In the genomic region with DNA sequence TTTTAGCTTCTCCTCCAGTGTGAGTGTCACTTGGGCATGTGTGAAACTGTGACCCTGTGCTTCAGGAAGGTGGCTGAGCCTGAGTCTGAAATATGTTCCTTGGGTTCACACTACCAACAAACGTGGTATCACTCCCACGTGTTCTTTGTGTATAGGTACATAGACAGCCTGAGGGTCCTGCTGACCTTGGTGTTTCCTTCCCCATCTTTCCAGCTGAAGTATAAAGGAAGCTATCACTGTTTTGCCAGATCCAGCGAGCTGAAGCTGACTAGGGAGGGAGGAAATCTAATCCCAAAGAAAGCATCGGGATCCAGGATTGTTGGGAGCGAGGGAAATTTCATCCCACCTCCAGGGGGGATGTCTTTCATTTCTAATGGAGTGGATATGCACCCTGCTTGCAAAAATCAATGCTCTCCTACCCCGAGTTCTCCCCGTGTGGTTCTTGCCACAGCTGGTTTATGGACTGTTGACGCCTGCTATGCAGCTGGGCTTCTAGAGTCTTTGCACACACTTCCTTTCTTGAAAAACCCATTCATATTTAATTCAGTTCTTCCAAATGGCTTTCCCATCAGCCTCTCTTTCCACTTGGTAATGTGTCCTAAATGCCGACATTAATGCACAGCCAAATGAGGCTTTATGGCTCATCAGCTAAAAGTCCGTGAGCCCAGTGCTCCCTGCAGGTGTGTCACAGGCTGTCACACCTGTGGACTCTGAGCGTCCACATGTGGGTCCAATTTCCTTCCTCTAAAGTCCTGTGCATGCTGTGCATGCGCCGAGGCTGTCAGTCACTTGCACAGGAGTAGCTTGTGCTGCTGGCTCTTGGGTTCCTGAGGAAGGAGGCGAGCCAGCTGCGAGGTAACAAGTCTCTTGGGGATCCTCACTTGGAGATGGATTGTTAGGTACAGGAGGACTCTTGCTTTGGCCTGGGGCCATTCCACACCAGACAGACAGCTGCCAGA, we compare ENCODE assay signal across 15 mouse cellular contexts. TPM values are rescaled to one million over a fixed set of nuclear protein-coding genes. Genes with fewer than 3 reads are reported as not detected.
DNase-seq lines count a peak whose midpoint lies in the region; ATAC-seq lines count a peak whose summit lies in the region.
"Had no signal": no experiment of that assay in that cellular context is flagged by ENCODE, and none has a peak within 500 bp of the region (broad histone marks: within the 10 kb centered on the region; RNA-seq: fewer than 3 reads in every experiment).

No protein-coding gene starts in this region.

- no peak overlapping the region for H3K27ac ChIP-seq in forebrain, embryonic 14.5 days (ENCODE audit: low read depth, low read length)
- H3K27ac ChIP-seq in forebrain, embryonic 10.5 days: no peak overlapping the region
- peak overlapping the region; percentile 52; the same call in 1 of the 2 replicates for H3K27ac ChIP-seq in hindbrain, embryonic 13.5 days
- H3K27ac ChIP-seq: gastrocnemius, adult 2 months; liver, embryonic 15.5 days; midbrain, embryonic 12.5 days had no signal

- H3K4me1 ChIP-seq in forebrain, embryonic 14.5 days (ENCODE audit: control insufficient read depth, insufficient read depth, low read length): no peaks in the 10 kb centered on the region
- H3K4me1 ChIP-seq in forebrain, embryonic 10.5 days: no peaks in the 10 kb centered on the region
- H3K4me1 ChIP-seq in hindbrain, embryonic 13.5 days (replicated peaks): peaks cover 10% of the 10 kb centered on the region
- H3K4me1 ChIP-seq: liver, embryonic 15.5 days; midbrain, embryonic 12.5 days had no signal

- no peak overlapping the region for H3K9ac ChIP-seq in forebrain, embryonic 14.5 days (ENCODE audit: low read length)
- H3K9ac ChIP-seq in hindbrain, embryonic 13.5 days: no peak overlapping the region
- H3K9ac ChIP-seq: liver, embryonic 15.5 days; midbrain, embryonic 12.5 days had no signal

- no peaks in the 10 kb centered on the region for H3K27me3 ChIP-seq in forebrain, embryonic 14.5 days (replicated peaks; ENCODE audit: control insufficient read depth, insufficient read depth, low read length)
- H3K27me3 ChIP-seq in forebrain, embryonic 10.5 days (ENCODE audit: poor library complexity, severe bottlenecking): no peaks in the 10 kb centered on the region
- H3K27me3 ChIP-seq in hindbrain, embryonic 13.5 days: no peaks in the 10 kb centered on the region
- H3K27me3 ChIP-seq: liver, embryonic 15.5 days; midbrain, embryonic 12.5 days had no signal

- H3K4me3 ChIP-seq in forebrain, embryonic 14.5 days (ENCODE audit: low read depth, low read length): no peak overlapping the region
- no peak overlapping the region for H3K4me3 ChIP-seq in forebrain, embryonic 10.5 days
- no peak overlapping the region for H3K4me3 ChIP-seq in hindbrain, embryonic 13.5 days
- H3K4me3 ChIP-seq: gastrocnemius, adult 2 months; liver, embryonic 15.5 days; midbrain, embryonic 12.5 days had no signal

- peak; percentile 40; the same call in 1 of the 2 replicates for ATAC-seq in forebrain, embryonic 14.5 days
- ATAC-seq in hindbrain, embryonic 13.5 days (ENCODE audit: low FRiP score): peak; percentile 71; the same call in 1 of the 2 replicates

- no peaks in the 10 kb centered on the region for H3K9me3 ChIP-seq in forebrain, embryonic 14.5 days (replicated peaks; ENCODE audit: control insufficient read depth, low read length)
- peaks cover 7% of the 10 kb centered on the region for H3K9me3 ChIP-seq in forebrain, embryonic 10.5 days
- H3K9me3 ChIP-seq in hindbrain, embryonic 13.5 days: no peaks in the 10 kb centered on the region
- H3K9me3 ChIP-seq: liver, embryonic 15.5 days had no signal

- peak; percentile 25 for DNase-seq in forebrain, embryonic 14.5 days (ENCODE audit: low spot score)
- no peak for DNase-seq in forebrain, embryonic 10.5 days (ENCODE audit: extremely low spot score, low spot score)
- DNase-seq in kidney, postnatal 10 days: peak; percentile 19
- DNase-seq in kidney, postnatal 14 days: no peak
- peak; percentile 35 for DNase-seq in lung, postnatal 36 days
- DNase-seq in layer of hippocampus, adult 11-12 months (ENCODE audit: low spot score): no peak
- DNase-seq in thymus, adult 18-20 months: no peak
- DNase-seq: adrenal gland, postnatal 10 days; cerebellum, postnatal 10 days; gastrocnemius, adult 2 months; heart, postnatal 36 days; right cerebral cortex, postnatal 14 days had no signal

- H3K4me2 ChIP-seq in forebrain, embryonic 14.5 days (ENCODE audit: low read length): no peak overlapping the region
- H3K4me2 ChIP-seq in hindbrain, embryonic 13.5 days: no peak overlapping the region
- H3K4me2 ChIP-seq: liver, embryonic 15.5 days; midbrain, embryonic 12.5 days had no signal

- WGBS in forebrain, embryonic 14.5 days: 76% methylated on average over 15 of the region's 15 CpGs
- WGBS in forebrain, embryonic 10.5 days: 77% methylated on average over 15 of the region's 15 CpGs
- 61% methylated on average over 15 of the region's 15 CpGs for WGBS in hindbrain, embryonic 13.5 days

- no peaks in the 10 kb centered on the region for H3K36me3 ChIP-seq in forebrain, embryonic 14.5 days (ENCODE audit: control insufficient read depth, insufficient read depth, low read length)
- H3K36me3 ChIP-seq in forebrain, embryonic 10.5 days (replicated peaks): no peaks in the 10 kb centered on the region
- H3K36me3 ChIP-seq in hindbrain, embryonic 13.5 days: no peaks in the 10 kb centered on the region
- H3K36me3 ChIP-seq: liver, embryonic 15.5 days; midbrain, embryonic 12.5 days had no signal

RNA-seq across cellular contexts. Expression of a gene that starts 44.2 kb away (rescaled TPM):
- 0.06 and 0.27 TPM in 2 replicates for polyA plus RNA-seq in forebrain, embryonic 14.5 days (2014; fragmentation: Nextera tagmentation; extraction: Ambion mirVana)
- polyA plus RNA-seq in forebrain, embryonic 10.5 days (2016; fragmentation: Nextera tagmentation; extraction: Ambion mirVana): 0.73 and 0.86 TPM in 2 replicates
- polyA plus RNA-seq in hindbrain, embryonic 13.5 days (2015; fragmentation: Nextera tagmentation; extraction: Ambion mirVana): 0.41 and 0.77 TPM in 2 replicates

Comparison
In these comparisons a context has a peak if more than half of its experiments do, and no peak if none do; other contexts are left out.
1. DNase-seq: peak in forebrain, embryonic 14.5 days (single experiment), kidney, postnatal 10 days (single experiment) and lung, postnatal 36 days (single experiment); none in forebrain, embryonic 10.5 days (single experiment), kidney, postnatal 14 days (single experiment), layer of hippocampus, adult 11-12 months (single experiment) and thymus, adult 18-20 months (0 of 2).